Mouse (Mus musculus): ENCODE measurements around the gene Gcm1.
A peak's percentile ranks its signal among the peaks of the same experiment; 100 is the strongest.

The Gcm1 gene

GRCm38 (mm10) chr9:78100956-78101355 lies 49.2 kb downstream of the Gcm1 start:
- DNase-seq (ENCODE audit: low read depth, low spot score): no peak

- no peak for DNase-seq (ENCODE audit: low read depth, low spot score)
Measured at GRCm38 (mm10) chr9:78101431-78101830, 49.7 kb downstream of the Gcm1 start.

- no peak for DNase-seq (ENCODE audit: low read depth, low spot score)
Measured at GRCm38 (mm10) chr9:78103965-78104560, 52.3 kb downstream of the Gcm1 start.

GRCm38 (mm10) chr9:78104973-78105372 lies 53.2 kb downstream of the Gcm1 start:
- no peak for DNase-seq (ENCODE audit: low read depth, low spot score)

- DNase-seq (ENCODE audit: low read depth, low spot score): no peak
Measured at GRCm38 (mm10) chr9:78105501-78105932, 53.8 kb downstream of the Gcm1 start.

- no peak for DNase-seq (ENCODE audit: low read depth, low spot score)
Measured at GRCm38 (mm10) chr9:78106821-78107220, 55.1 kb downstream of the Gcm1 start.

GRCm38 (mm10) chr9:78107582-78107911 lies 55.8 kb downstream of the Gcm1 start:
- DNase-seq (ENCODE audit: low read depth, low spot score): no peak

- DNase-seq (ENCODE audit: low read depth, low spot score): peak; percentile 91
Measured at GRCm38 (mm10) chr9:78107912-78108795, 56.4 kb downstream of the Gcm1 start.

- DNase-seq (ENCODE audit: low read depth, low spot score): peak; percentile 95
Measured at GRCm38 (mm10) chr9:78108796-78109239, 57.1 kb downstream of the Gcm1 start, which contains the start of the genes Fbxo9 and Ick. Gene Fbxo9, minus strand, starts transcription at chr9:78109065. Gene Ick, plus strand, starts transcription at chr9:78109192.

GRCm38 (mm10) chr9:78109656-78110055 lies 57.9 kb downstream of the Gcm1 start:
- no peak for DNase-seq (ENCODE audit: low read depth, low spot score)

- no peak for DNase-seq (ENCODE audit: low read depth, low spot score)
Measured at GRCm38 (mm10) chr9:78111456-78111855, 59.7 kb downstream of the Gcm1 start.

- DNase-seq (ENCODE audit: low read depth, low spot score): peak; percentile 84
Measured at GRCm38 (mm10) chr9:78112770-78113537, 61.2 kb downstream of the Gcm1 start.

GRCm38 (mm10) chr9:78113538-78113885 lies 61.8 kb downstream of the Gcm1 start:
- DNase-seq (ENCODE audit: low read depth, low spot score): no peak
